Mouse (Mus musculus): ENCODE data around the gene Plcd3.

Gene Plcd3

DNA sequence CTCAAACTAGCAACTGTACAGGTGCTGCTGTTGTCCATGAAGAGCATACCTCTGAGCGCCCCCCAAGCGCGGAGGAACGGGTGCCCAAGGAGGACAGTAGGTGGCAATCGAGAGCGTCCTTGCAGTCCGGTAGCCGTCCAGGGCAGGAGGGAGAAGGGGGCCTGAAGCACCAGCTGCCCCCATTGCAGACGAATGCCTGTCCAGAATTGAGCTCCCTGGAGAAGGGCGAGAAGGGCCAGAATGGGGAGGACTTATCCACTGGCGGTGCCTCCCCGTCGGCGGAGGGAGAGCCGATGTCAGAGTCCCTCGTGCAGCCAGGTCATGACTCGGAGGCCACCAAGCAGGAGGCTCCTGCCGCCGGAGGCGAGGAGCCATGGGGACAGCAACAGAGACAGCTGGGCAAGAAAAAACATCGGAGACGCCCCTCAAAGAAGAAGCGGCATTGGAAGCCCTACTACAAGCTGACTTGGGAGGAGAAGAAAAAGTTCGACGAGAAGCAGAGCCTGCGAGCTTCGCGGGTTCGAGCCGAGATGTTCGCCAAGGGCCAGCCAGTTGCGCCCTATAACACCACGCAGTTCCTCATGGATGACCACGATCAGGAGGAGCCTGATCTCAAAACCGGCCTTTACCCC lies 15.6 kb upstream of the Plcd3 start:
- no peak for DNase-seq (ENCODE audit: low spot score)

DNA sequence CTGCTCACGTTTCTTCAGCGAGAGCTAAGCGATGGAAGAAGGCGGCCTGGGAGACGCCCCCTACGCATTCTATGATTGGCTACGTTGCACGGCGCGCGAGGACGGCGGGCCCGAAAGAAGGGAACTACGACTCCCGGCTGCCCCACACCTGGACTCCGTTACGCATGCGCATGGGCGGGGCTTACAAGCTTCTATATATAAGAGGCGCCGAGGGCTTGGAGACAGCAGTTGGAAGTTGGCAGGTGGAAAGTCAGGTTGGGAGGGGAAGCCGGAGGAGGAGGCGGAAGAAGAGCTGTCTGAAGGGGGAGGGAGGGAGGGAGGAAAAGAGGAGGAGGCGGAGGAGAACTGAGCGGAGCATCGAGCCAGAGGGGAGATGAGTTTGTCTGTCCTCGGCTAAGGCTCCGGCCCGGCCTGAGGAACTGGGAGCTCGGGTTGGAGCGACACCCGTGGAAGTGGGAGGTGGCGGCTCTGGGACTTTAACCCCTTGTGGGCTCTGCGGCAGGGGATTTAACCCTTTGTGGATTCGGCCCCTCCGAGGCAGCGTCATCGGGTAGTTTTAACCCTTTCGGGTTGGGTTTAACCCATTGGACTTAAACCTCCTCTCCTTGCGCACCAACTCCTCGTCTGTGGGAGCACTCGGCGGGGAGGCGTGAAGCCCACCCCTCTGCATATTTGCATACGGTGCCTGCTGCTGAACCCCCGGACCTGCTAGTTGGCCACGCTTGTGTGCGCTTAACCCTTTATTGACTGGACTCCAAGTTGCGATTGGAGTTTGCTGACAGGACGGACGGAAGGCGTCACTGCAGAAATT lies 14.8 kb upstream of the Plcd3 start, which contains the start of gene Hexim1:
TSS of gene Hexim1 (plus strand) at position 224 of the 811 bp plus-strand sequence.
- DNase-seq (ENCODE audit: low spot score) = peak; percentile 99

DNA sequence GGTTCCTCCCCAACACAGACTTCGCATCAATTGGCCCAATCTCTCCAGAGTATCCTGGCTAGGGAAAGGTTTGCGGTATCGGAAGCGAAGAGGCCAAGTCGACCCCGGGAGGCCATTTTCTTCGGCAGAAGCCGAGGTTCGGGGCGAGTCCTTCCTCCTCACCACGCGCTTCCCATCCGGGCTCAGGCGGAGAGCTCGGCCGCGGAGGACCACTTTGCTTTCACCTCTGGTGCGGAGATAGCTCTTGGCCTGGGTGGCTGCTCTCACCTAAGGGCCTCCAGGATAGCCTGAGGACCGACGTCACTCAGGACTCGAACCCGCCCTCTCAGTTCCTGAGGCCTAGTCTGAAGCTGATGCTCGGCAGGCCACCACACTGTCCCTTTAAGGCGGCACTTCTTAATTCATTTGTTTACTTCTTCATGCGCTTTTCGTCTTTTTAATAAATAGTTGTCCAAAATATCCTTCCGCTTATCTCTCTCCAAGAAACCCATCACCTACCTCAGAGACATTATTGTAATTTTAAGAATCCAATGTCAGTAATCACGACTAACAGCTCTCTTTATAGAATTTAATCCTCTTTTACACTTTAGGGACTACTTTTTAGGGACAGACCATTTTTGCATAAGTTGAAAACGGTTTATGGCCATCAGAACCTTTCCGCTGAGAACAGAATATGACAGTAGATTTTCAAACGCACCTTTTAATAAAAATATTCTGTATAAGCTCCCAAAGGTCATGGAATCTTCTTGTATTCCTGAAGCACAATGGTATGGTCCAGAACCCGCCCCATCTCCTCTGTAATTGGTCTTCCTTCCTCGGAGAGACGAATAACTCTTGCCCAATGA lies 13.9 kb upstream of the Plcd3 start:
- no peak for DNase-seq (ENCODE audit: low spot score)

DNA sequence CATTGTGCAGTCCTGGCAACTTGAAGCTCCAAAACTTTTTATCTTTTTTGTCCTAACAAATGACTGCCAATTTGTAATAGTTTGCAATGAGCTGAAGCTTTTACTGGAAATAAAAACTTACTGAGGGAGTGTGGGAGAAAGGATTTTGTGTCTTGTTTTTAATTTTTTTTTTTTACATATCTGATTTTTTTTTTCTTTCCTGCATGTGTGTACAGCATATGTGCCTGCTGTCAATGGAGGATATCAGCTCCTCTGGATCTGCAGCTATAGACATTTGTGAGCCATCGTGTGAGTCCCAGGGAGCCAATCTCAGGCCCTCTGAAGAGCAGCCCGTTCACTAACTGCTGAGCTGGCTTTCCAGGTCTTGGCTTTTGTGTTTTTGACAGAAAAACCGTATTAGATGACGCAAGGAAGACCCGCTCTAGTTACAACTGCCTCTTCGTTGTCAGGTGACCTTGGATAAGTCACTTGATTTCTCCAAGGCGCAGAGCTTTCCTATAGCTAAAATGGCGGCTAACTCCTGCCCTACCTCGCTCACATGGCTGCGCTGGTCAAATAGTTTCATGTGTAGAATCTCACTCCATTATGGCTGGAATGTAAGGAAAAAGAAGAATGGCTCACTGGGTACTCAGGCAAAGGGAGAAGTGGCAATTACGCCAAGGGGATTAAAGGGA lies 12.9 kb upstream of the Plcd3 start:
- DNase-seq (ENCODE audit: low spot score) = no peak

DNA sequence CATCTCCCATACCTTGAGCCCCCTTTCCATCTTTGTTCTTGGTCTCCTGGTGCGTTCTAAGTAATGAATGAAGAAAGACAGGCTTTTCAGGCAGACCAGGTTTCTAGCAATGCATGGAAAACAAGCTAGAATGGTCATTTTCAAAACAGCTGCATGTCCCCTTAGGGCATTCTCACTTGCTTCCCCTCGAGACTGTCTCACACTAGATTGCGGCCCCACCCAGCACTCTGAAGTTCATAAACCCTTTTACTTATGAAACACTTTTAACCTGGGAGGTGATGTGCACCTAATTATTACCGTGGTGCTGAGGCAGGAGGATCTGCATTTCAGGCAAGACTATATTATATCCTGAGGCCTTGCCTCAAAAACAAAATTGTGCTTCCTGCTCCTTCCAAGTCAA lies 12.3 kb upstream of the Plcd3 start:
- no peak for DNase-seq (ENCODE audit: low spot score)

DNA sequence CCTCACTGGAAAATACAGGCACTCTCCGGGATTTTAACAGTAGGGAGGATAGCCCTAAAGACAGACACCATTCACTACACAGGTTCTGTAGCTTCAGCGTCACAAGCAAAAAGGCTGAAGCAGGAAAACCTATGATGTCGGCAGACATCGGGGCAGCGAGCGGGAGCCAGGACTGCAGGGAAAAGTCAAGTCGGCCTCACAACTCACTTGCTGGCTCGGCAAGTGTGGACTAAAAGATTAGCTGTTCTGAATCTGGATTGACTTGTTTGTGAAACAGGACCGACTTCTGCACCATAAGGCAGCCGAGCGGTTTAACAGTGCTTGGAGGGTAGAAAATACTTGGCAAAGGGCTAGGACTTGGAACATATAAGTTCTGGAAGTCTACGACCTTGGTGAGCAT lies 11.5 kb upstream of the Plcd3 start:
- DNase-seq (ENCODE audit: low spot score) = no peak

DNA sequence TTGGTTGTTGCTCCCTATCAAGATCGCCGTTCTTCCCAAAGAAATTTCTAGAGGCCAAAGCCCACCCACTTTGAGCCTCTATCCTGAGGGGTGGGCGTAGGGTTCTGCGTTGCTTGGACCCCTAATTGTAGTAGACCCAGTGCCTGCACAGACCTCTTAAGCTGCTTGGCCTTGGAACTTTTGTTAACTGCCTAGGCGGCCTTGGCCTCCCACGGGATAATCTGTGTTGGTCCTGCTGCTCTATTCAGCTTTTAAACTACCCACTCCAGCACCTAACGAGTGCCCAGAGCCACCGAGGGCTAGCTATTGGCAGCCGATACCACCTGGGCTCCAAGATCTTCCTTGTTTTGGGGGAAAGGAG lies 11.1 kb upstream of the Plcd3 start:
- DNase-seq (ENCODE audit: low spot score) = no peak

DNA sequence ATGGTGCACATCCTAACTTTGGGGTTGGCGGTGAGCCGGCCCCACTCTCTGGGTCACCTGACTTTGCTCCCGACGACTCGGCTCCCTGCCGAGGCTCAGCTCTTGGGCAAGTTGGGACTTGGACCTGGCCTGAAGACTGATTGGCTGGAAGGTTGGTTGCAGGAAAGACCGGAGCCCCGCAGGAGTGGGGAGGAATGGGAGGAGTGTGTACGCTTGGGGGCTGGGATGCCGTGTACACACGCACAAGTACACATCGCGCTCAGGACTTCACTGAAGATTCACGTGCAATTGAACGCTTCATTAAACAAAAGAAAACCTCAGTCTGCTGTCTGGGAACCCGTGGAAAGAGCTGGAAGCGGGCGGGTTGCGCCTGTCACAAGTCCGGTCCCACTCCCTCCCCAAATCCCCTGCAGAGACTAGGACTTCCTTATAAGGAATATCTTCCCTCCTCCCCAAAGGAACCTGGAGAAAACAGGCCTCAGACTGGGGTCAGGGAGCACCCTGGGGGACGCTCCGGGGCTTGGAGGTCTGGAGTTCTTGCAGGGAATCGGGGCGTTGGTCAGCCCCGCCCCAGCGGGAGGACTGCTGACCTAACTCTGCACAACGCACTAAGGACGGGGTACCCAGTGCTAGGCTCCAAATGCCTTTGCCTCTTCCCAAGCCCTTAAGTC lies 10.6 kb upstream of the Plcd3 start:
- DNase-seq (ENCODE audit: low spot score) = no peak

DNA sequence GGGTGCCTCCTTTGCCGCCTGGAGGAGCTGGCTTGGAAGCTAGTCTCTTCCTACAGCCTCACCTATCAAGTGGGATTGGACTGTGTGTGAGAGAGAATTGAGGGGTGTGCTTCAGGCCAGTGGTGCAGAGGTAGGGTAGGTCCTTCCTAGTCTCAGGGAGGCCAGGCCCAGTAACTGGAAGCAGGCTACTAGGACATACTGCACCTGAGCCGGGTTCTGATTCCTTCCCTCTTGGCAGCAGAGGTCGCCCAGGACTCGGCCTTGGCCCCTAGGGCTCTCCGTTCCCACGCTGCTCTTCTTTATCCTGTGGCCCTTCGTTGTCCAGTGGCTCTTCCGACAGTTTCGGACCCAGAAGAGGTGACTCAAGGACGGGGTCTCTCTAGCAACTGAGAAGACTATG lies 9.8 kb upstream of the Plcd3 start:
- DNase-seq (ENCODE audit: low spot score) = no peak

DNA sequence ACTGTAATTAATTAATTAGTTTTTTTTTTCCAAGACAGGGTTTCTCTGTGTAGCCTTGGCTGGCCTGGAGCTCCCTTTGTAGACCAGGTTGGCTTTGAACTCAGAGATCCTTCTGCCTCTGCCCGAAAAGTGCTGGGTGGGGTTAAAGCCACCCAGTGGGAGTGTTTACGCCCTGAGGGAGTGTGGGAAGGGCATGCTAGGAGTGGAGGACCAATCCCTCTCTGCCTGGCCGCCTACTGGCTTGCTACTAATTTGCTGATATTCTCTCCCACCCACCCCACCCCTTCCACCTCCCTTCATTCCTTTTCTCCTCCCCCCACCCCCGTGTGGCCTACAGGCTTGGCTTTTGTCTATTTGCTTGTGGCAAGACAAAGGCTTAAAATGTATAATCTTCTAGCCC lies 4.9 kb upstream of the Plcd3 start:
- no peak for DNase-seq (ENCODE audit: low spot score)

DNA sequence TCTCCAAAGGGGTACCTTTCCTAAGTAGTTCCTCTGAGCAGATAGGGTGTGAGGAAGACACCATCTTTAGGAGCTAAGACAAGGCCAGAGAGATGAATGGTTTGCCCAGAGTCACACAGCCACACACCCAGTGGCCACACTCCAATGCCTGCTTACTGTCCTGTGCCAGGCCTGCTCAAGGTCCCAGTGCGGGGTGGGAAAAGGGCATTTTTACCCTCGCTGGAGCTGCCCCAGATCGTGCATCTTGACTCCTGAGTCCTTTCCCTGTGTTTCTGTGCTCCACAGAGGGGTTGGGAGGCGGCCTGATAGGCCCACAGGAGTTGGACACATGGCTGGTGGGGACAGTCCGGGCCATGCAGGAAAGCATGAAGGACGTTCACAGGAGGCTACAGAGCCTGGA lies 4.4 kb upstream of the Plcd3 start:
- DNase-seq (ENCODE audit: low spot score) = no peak

DNA sequence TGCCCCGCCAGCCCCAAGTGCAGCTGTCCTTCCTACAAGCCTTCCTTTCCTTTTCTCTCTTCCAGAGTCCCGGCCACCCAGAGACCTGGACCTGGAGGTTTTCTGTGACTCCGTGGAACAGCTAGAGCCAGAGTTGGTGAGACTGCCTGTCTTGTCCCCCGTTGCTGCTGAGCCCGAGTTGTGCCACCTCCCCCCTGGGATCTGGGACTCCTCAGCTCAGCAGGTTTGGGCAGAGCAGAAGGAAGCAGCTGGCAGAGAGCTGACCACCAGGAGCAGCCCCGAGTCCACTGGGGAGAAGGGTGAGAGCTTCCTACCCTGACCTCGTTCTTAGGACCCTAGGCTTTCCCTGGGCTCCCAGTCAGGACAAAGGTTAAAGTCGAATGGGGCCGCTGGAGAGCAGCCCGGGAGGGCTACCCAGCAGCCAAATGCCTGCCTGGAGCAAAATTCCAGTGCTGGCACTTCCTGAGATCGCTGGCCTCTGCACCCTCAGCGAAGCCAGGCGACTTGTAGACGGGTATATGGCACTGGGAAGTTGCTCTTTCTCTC lies 3.8 kb upstream of the Plcd3 start:
- DNase-seq (ENCODE audit: low spot score) = no peak

DNA sequence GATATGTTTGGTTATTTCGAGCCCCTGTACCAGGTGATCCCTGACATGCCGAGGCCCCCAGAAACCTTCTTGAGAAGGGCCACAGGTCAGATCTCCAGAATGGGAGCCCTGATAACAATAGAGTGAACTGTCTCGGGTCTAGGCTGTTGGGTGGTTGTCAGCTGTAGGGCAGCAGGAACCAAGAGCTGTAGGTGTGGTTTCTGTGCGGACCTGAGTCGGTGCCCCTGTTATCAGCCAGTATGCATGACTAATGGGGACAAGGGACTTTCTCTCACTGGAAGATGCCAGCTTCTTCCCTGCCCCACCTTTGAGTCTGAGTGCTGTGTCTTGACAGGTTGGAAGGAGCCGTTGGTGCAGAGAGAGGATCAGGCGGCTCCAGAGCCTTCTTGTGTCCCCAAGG lies 3.0 kb upstream of the Plcd3 start:
- DNase-seq (ENCODE audit: low spot score) = no peak

DNA sequence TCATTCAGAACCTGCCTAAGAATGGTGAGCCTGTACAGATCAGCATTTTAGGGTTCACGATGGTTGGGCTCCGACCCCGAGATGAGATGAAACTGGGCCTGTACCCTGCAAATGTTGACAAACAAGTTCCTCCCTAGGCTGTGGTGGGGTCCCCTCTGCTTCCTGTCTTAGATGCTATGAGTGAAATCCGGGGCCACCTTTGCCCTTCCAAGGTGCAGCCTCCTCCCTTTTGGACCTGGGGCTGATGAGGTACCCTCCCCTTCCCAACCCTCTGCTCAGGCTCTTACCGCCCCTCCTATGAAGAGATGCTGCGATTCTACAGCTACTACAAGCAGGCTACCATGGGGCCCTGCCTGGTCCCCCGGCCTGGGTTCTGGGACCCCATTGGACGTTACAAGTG lies 2.2 kb upstream of the Plcd3 start:
- no peak for DNase-seq (ENCODE audit: low spot score)

DNA sequence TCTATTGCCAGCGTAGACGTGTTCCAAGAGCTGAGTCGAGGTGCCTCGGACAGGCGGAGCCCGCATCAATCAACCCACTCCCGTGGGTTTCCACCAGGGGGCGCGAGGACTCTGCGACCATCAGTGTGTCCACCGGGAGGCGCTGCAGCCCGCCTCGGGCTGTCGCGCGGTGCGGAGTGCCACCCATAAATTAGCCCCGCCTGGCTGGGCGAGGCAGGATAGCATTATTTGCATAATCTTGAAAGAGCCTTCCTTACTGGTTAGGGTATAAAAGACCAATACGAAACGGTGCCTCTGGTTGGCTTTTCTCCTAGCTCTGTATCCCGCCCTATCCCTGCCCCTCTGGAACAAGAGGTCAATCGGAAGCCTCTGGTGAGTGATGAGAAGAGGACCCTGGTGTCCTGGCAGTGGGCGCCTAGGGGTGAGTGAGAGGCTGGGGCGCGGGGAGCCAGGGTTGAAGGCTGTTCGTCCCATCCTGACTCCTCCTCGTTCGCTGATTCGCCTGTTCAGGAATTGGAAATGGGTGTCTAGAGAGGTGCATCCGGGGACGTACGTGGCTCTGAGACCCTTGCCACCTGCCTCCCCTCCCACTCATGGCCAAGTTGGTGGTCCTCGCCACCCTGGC lies 1.4 kb upstream of the Plcd3 start:
- peak; percentile 92 for DNase-seq (ENCODE audit: low spot score)

DNA sequence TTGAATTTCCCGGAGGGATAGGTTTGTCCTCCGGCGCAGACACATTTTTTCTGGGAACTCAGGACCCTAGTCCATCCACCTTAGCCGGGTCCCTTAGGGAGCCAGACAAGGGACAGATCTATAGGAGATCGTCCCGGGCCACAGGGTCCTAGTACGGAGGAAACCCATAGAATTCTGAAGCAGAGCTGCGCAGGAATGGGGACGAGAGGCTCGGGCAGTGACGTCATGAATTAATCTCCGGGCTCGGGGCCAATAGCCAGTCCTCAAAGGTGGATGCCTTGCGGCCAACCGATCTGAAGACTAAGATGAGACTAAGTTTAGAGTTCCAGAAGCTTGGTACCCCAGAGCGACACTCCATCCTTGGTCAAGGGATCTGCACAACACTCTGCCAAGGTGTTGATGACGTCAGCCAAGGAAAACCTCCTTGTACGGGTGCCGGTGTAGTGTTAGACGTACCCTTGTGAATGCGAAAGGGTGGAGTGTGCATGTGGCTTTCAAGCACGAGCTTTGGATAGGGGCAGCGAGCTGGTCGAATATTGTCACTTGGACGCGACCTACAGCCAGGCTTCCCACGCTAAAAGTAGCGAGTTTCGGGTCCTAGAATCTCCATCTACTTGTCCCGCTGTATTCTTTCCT lies 526 bp upstream of the Plcd3 start:
- DNase-seq (ENCODE audit: low spot score) = no peak

DNA sequence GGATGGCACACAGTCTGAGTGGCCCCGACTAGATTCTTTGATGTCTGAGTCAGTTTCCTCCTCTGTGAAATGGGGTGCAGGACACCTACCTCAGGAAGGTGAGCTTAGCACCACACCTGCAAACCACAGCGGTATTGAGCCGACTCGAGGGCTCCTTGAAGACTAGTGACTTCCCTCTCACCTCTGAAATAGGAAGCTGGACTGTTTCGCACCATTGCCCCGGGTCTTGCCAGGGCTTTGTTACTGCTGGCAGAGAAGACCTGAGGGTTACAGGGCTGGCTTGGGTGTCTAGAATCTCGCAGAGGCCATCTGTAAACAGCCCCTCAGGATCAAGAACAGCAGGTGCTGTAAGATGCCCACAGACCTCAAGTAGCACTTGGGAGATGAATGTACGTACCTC lies 1.1 kb downstream of the Plcd3 start:
- no peak for DNase-seq (ENCODE audit: low spot score)

DNA sequence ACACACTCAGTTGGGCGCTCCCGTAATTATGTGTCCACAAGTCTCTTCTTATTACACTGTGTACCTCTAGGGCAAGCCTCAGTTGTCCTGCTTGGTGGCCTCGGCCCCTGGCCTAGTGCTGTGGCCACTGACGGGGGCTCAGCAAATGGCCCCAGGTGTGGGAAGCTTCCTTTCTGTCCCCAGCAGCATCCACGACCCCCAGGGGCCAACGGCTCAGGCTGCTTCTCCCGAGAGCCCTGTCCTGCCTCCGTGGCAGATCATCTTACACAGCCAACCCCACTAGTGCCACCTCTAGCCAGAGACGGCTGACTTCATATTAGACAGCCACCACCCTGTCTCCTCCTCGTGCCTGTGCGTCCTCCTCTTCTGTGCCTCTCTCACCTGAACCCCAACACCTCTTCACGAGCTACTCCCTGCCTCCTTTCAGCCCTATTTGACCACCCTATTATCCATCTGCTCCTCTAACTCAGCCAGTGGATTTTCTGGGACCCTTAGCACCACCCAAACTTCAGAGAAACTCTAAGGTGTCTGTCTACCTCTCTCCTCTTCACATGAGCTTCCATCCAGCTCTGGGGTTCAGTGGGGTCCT lies 2.0 kb downstream of the Plcd3 start:
- no peak for DNase-seq (ENCODE audit: low spot score)

DNA sequence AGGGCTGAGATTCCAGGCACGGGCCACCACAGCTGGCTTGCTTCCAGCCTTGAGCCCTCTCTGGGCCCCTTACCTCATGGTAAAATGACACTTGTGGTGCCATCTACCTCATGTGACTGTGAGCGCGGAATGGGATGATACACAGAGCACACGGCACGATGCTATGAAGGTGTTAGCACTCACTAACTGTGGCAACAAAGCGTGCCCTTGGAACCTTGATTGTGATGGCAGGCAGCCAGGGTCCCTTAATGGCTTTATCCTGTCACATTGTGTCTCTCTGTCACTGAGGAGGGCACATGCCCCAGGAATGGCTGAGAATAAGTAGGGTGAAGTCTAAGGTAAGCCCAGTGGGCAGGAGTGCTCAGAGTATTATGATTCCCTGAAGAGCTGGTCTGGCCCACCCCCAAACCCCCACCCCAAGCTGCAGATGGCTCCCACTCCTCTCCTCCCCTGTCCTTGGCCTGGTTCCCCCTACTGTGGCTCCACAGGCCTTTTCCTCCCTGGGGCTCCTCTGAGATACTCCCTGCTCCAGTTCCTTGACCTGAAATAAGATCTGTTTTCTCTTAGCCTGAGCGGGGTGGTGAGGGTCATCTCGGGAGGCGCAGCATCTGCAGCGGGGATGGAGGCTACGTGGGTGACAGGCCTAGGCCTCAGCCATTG lies 2.8 kb downstream of the Plcd3 start:
- DNase-seq (ENCODE audit: low spot score) = no peak

Measured in urinary bladder, postnatal 10 days (tissue).